Mouse (Mus musculus): ENCODE measurements around the gene Tecta. TPM values are rescaled to one million over a fixed set of nuclear protein-coding genes. Genes with fewer than 3 reads are reported as not detected.

Gene Tecta
- polyA plus RNA-seq, 1 experiment from 2014 or later, result 0.45 TPM

DNA sequence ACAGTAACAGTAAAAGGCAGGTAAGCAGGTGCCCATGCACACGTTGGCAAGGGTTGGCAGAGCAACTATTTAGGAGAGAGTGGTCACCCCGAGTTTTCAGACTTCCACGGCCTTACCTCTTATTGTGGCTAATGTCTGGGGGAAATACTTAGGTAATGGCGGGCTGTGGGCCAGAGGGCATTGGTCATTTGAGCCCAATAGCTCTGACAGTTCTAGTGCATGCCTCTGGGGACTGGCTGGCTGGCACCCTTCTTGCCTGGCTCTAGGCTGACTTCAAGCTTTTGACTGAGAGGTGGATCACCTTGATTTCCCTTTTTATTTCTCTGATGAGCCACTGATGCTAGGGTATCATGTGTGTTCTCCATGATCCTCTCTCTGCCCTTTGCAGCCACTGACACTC lies 21.7 kb downstream of the Tecta start:
- Histone ChIP-seq H3K4me1 (ENCODE audit: control insufficient read depth, insufficient read depth, low read length) (no peaks in the 10 kb centered on the region), H3K4me3 (ENCODE audit: low read depth, low read length) (no peak overlapping the region), H3K36me3 (ENCODE audit: control insufficient read depth, insufficient read depth, low read length) (no peaks in the 10 kb centered on the region), H3K27ac (ENCODE audit: low read depth, low read length) (no peak overlapping the region), H3K9ac (ENCODE audit: low read length) (no peak overlapping the region), H3K9me3 (ENCODE audit: control insufficient read depth, low read length) (no peaks in the 10 kb centered on the region), H3K27me3 (ENCODE audit: control insufficient read depth, insufficient read depth, low read length) (no peaks in the 10 kb centered on the region), H3K4me2 (no peak overlapping the region)
- WGBS, result 90% methylated on average over 4 of the region's 4 CpGs
- ATAC-seq (ENCODE audit: low FRiP score), result no peak
- DNase-seq (ENCODE audit: low spot score, missing footprints), result no peak

DNA sequence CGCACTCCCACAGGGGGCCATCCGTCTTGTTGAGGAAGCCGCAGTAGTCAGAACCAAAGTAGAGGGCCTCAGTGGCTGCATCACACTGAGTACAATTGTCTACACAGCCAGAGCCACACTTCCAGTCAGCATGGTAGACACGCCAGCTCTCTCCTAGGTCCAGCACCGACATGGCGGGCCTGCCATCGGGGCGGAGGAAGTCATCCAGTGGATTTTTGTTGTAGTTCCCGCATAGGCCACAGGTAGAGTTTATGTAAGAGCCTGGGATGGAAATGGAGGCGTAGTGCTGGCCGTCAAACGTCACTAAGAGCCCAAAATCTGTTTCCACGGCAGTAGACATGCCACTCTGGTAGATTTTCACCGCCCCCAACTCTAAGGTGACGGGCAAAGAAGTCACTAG lies 22.1 kb downstream of the Tecta start:
- ATAC-seq (ENCODE audit: low FRiP score) (no peak), DNase-seq (ENCODE audit: low spot score, missing footprints) (no peak)
- Histone ChIP-seq H3K9ac (ENCODE audit: low read length) (no peak overlapping the region), H3K4me3 (ENCODE audit: low read depth, low read length) (no peak overlapping the region), H3K4me1 (ENCODE audit: control insufficient read depth, insufficient read depth, low read length) (no peaks in the 10 kb centered on the region), H3K36me3 (ENCODE audit: control insufficient read depth, insufficient read depth, low read length) (no peaks in the 10 kb centered on the region), H3K27ac (ENCODE audit: low read depth, low read length) (no peak overlapping the region), H3K9me3 (ENCODE audit: control insufficient read depth, low read length) (no peaks in the 10 kb centered on the region), H3K27me3 (ENCODE audit: control insufficient read depth, insufficient read depth, low read length) (no peaks in the 10 kb centered on the region), H3K4me2 (no peak overlapping the region)
- 93% methylated on average over 15 of the region's 15 CpGs for WGBS

DNA sequence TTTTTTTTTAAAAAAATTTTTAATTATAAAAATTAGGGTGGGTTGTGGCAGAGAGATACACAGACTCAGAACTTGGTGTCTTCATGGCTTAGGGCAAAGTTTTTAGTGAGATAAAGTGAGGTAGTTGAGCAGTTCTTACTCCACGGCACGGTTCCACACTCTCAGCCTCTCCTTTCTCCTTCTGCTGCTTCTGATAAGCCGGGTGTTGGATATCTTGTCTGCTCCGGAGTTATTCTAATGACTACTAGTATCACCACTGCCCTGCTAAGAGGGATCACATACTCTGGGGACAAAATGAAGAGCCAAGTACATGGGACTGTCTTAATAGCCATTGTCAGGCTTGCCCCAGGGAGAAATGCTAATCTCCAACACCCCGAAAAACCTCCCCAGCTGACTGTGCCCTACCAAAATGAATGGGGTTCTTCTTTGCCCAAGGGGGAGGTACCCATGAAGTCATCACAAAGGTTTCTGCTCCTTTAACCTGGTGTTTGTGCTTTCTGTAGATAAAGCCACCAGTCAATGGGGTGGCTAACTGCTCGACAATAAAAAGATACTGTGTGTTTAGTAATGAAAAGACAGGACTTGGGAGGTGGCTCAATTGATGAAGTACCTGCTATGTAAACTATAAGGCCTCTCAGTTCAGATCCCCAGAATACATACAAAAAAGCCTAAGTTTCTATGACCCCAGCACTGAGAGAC lies 27.9 kb downstream of the Tecta start:
- WGBS, result 85% methylated on average over 6 of the region's 6 CpGs
- Histone ChIP-seq H3K4me3 (ENCODE audit: low read depth, low read length) (no peak overlapping the region), H3K27ac (ENCODE audit: low read depth, low read length) (no peak overlapping the region), H3K36me3 (ENCODE audit: control insufficient read depth, insufficient read depth, low read length) (no peaks in the 10 kb centered on the region), H3K4me2 (no peak overlapping the region), H3K9me3 (ENCODE audit: control insufficient read depth, low read length) (no peaks in the 10 kb centered on the region), H3K27me3 (ENCODE audit: control insufficient read depth, insufficient read depth, low read length) (no peaks in the 10 kb centered on the region), H3K9ac (ENCODE audit: low read length) (no peak overlapping the region), H3K4me1 (ENCODE audit: control insufficient read depth, insufficient read depth, low read length) (no peaks in the 10 kb centered on the region)
- DNase-seq (ENCODE audit: low spot score, missing footprints), result no peak
- no peak for ATAC-seq (ENCODE audit: low FRiP score)

DNA sequence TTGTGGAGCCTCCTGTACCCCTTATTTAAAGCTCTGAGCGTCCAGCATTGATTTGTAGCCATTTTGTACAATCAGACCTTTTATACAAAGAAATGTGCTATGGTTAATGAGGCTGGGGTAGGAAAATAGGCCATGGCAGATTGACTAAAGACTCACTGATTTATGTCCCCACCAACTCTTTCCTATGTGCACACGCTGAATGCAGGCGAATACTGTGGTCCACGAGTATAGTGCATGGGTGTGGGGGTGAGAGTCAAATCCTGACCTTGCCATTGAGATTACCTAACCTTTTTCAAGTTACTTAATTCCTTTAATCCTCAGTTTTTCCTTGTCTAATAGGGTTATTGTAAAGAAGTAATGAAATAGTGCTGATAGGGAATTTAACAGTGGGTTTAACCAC lies 42.1 kb downstream of the Tecta start:
- DNase-seq (ENCODE audit: low spot score, missing footprints) (no peak), ATAC-seq (ENCODE audit: low FRiP score) (no peak)
- Histone ChIP-seq H3K4me3 (ENCODE audit: low read depth, low read length) (no peak overlapping the region), H3K9me3 (ENCODE audit: control insufficient read depth, low read length) (no peaks in the 10 kb centered on the region), H3K36me3 (ENCODE audit: control insufficient read depth, insufficient read depth, low read length) (no peaks in the 10 kb centered on the region), H3K27ac (ENCODE audit: low read depth, low read length) (no peak overlapping the region), H3K9ac (ENCODE audit: low read length) (no peak overlapping the region), H3K4me2 (no peak overlapping the region), H3K27me3 (ENCODE audit: control insufficient read depth, insufficient read depth, low read length) (no peaks in the 10 kb centered on the region), H3K4me1 (ENCODE audit: control insufficient read depth, insufficient read depth, low read length) (no peaks in the 10 kb centered on the region)
- WGBS, result 73% methylated on average over 4 of the region's 4 CpGs

DNA sequence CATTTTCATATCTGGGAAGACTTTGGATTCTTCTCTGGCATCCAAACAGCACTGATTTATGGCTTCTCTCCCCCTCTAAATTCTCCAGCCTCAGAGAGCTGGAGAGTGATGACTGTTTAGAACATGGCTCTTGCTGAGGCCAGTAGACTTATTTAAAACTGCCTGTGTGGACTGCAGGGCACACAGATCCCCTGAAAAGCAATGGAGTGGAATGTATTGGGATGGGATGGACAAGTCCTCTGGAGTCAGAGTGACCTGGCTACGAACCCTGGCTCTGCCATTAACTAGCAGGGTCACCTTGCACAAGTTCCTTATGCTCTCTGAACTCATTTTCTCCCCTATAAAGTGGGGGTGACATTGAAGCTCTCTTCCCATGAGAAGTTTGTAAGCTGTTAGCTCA lies 44.9 kb downstream of the Tecta start:
- no peak for ATAC-seq (ENCODE audit: low FRiP score)
- no peak overlapping the region for H3K4me2 ChIP-seq
- no peaks in the 10 kb centered on the region for H3K9me3 ChIP-seq (ENCODE audit: control insufficient read depth, low read length)
- 100% methylated on average over 1 of the region's 1 CpGs for WGBS
- no peaks in the 10 kb centered on the region for H3K4me1 ChIP-seq (ENCODE audit: control insufficient read depth, insufficient read depth, low read length)
- H3K4me3 ChIP-seq (ENCODE audit: low read depth, low read length), result no peak overlapping the region
- H3K9ac ChIP-seq (ENCODE audit: low read length), result no peak overlapping the region
- H3K36me3 ChIP-seq (ENCODE audit: control insufficient read depth, insufficient read depth, low read length), result no peaks in the 10 kb centered on the region
- no peak for DNase-seq (ENCODE audit: low spot score, missing footprints)
- no peak overlapping the region for H3K27ac ChIP-seq (ENCODE audit: low read depth, low read length)
- H3K27me3 ChIP-seq (ENCODE audit: control insufficient read depth, insufficient read depth, low read length), result no peaks in the 10 kb centered on the region

DNA sequence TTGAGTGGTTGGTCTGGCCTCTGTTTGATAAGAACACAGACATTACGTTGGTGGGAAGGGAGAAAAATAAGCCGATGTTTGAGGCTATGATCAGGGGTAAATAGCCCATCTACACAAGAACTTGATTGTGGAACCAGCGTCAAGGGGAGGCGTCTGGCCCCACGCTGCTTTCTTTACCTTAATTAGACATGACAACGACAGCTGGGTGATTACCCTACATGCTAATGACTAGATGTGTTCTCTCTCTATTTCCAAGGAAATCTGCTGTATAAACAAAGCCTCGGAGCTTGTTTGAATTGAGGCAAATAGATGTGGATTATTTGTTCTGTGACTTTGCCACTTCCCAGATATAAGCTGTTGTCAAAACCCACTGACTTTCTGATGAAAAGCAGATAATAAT lies 49.9 kb downstream of the Tecta start:
- H3K9me3 ChIP-seq (ENCODE audit: control insufficient read depth, low read length), result no peaks in the 10 kb centered on the region
- H3K9ac ChIP-seq (ENCODE audit: low read length), result no peak overlapping the region
- DNase-seq (ENCODE audit: low spot score, missing footprints), result no peak
- ATAC-seq (ENCODE audit: low FRiP score), result no peak
- H3K36me3 ChIP-seq (ENCODE audit: control insufficient read depth, insufficient read depth, low read length), result no peaks in the 10 kb centered on the region
- no peaks in the 10 kb centered on the region for H3K27me3 ChIP-seq (ENCODE audit: control insufficient read depth, insufficient read depth, low read length)
- WGBS, result 73% methylated on average over 7 of the region's 7 CpGs
- no peak overlapping the region for H3K4me3 ChIP-seq (ENCODE audit: low read depth, low read length)
- no peak overlapping the region for H3K27ac ChIP-seq (ENCODE audit: low read depth, low read length)
- no peak overlapping the region for H3K4me2 ChIP-seq
- no peaks in the 10 kb centered on the region for H3K4me1 ChIP-seq (ENCODE audit: control insufficient read depth, insufficient read depth, low read length)

- ATAC-seq (ENCODE audit: low FRiP score), result no peak
Measured at GRCm38 (mm10) chr9:42346297-42346696, 53.4 kb downstream of the Tecta start.

GRCm38 (mm10) chr9:42339151-42339550 lies 60.6 kb downstream of the Tecta start:
- Histone ChIP-seq H3K4me2 (no peak overlapping the region), H3K27me3 (ENCODE audit: control insufficient read depth, insufficient read depth, low read length) (no peaks in the 10 kb centered on the region), H3K9me3 (ENCODE audit: control insufficient read depth, low read length) (no peaks in the 10 kb centered on the region), H3K9ac (ENCODE audit: low read length) (no peak overlapping the region), H3K27ac (ENCODE audit: low read depth, low read length) (no peak overlapping the region), H3K36me3 (ENCODE audit: control insufficient read depth, insufficient read depth, low read length) (no peaks in the 10 kb centered on the region), H3K4me3 (ENCODE audit: low read depth, low read length) (no peak overlapping the region), H3K4me1 (ENCODE audit: control insufficient read depth, insufficient read depth, low read length) (no peaks in the 10 kb centered on the region)
- no peak for ATAC-seq (ENCODE audit: low FRiP score)
- WGBS, result 69% methylated on average over 4 of the region's 4 CpGs
- DNase-seq (ENCODE audit: low spot score, missing footprints), result no peak

More at GRCm38 (mm10) chr9:42346297-42346696, 53.4 kb downstream of the Tecta start:
- H3K9ac ChIP-seq (ENCODE audit: low read length), result no peak overlapping the region
- no peaks in the 10 kb centered on the region for H3K36me3 ChIP-seq (ENCODE audit: control insufficient read depth, insufficient read depth, low read length)
- H3K4me3 ChIP-seq (ENCODE audit: low read depth, low read length), result no peak overlapping the region
- no peak overlapping the region for H3K27ac ChIP-seq (ENCODE audit: low read depth, low read length)
- H3K9me3 ChIP-seq (ENCODE audit: control insufficient read depth, low read length), result no peaks in the 10 kb centered on the region
- H3K4me1 ChIP-seq (ENCODE audit: control insufficient read depth, insufficient read depth, low read length), result no peaks in the 10 kb centered on the region
- no peaks in the 10 kb centered on the region for H3K27me3 ChIP-seq (ENCODE audit: control insufficient read depth, insufficient read depth, low read length)
- H3K4me2 ChIP-seq, result no peak overlapping the region
- no peak for DNase-seq (ENCODE audit: low spot score, missing footprints)

DNA sequence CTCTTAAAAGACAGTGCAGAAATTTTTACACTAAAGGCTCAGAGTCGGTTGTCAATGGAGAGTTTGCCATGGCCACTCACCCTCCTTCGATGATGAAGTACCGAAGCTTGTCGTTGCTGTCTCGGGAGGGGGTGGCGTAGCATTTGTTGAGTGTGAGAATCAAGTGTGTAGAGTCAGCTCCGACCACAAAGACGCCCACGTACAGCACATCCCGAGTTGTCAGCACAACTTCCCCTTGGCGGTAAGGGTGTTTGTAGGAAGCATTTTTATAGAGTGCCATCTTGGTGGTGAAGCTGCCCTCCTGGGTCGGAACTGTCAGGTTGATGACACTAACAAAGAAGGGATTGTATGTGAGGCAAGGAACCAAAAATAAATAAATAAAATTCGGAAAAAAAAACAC lies 62.7 kb downstream of the Tecta start:
- 88% methylated on average over 13 of the region's 13 CpGs for WGBS
- no peaks in the 10 kb centered on the region for H3K9me3 ChIP-seq (ENCODE audit: control insufficient read depth, low read length)
- ATAC-seq (ENCODE audit: low FRiP score) (no peak), DNase-seq (ENCODE audit: low spot score, missing footprints) (no peak)
- no peaks in the 10 kb centered on the region for H3K36me3 ChIP-seq (ENCODE audit: control insufficient read depth, insufficient read depth, low read length)
- no peak overlapping the region for H3K4me3 ChIP-seq (ENCODE audit: low read depth, low read length)
- H3K27ac ChIP-seq (ENCODE audit: low read depth, low read length), result no peak overlapping the region
- no peaks in the 10 kb centered on the region for H3K4me1 ChIP-seq (ENCODE audit: control insufficient read depth, insufficient read depth, low read length)
- H3K27me3 ChIP-seq (ENCODE audit: control insufficient read depth, insufficient read depth, low read length), result no peaks in the 10 kb centered on the region
- no peak overlapping the region for H3K4me2 ChIP-seq
- no peak overlapping the region for H3K9ac ChIP-seq (ENCODE audit: low read length)

Data from midbrain, embryonic 11.5 days (tissue).